Mouse (Mus musculus) c-Kit-positive CD71-negative TER-119-negative erythroid progenitor cells, embryonic 14.5 days (primary cell): ENCODE data around the gene Trub1.

Experiments
- DNase-seq: peaks from one replicate; pipeline ENCODE4 v3.0.0-alpha.2; 2013; ENCODE audit warnings: low read depth

Gene Trub1

DNA sequence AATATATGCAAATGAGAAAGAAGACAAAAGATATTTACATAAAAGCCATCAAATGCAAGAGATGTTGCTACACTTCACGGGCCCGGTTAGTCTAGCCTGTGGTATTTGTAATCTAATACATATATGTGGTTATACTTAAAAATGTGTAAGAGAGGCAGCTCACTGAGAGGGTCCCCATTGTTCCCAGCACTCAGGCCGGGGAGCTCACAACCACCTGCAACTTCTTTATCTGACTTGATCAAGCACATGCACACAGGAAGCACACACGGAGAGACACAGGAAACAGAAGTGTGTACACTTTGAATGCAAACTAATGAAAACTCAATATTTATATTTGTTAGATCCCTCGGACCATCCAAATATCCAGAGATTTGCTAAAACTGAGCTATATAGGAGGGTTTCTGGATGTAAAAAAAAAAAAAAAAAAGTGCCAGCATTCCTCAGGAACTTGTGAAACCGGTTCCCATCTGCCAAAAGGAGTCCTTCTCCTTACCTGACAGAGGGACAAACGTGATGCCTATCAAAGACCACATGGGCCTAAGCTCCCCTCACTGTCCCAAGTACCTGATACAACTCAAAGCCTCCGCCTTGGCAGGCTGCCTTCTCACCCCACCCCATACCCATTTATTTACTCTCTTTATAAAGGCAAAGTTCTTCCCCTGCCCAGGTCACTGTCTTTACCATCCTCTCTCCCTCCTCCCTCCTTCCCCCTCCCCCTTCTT lies 9.6 kb upstream of the Trub1 start:
- DNase-seq: no peak

GRCm38 (mm10) chr19:57445049-57445448 lies 7.7 kb upstream of the Trub1 start:
- no peak for DNase-seq

DNA sequence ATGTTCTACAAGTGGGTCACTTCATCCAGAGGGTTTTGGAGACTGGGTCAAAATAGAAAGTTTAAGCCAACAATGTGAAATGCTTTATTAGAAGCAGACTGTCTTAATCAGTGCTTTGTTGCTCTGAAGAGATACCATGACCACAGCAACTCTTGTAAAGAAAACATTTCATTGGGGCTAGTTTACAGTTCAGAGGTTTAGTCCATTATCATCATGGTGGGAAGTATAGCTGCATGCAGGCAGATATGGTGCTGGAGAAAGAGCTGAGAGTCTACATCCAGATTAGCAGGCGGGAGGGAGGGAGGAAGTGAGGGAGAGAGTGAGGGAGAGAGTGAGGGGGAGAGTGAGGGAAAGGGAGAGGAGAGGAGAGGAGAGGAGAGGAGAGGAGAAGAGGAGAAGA lies 1.9 kb upstream of the Trub1 start:
- no peak for DNase-seq

DNA sequence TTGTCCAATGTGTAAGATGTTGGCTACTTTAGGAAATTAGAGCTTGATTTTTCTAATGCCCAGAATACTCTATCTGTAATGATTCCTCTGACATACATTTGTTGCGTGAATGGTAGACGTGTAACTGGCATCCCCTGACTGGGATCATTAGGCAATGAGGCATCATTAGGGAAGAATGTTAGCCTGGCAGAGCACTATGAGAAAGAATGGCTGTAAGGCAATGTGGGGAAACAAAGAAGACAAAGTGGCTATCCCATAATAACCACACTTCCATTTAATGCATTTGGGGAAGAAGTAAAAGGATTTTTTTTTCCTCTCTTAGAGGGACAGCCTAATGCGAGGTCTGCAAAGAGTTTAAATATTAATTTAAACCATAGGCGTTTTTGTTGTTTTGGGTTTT lies 950 bp upstream of the Trub1 start:
- no peak for DNase-seq

DNA sequence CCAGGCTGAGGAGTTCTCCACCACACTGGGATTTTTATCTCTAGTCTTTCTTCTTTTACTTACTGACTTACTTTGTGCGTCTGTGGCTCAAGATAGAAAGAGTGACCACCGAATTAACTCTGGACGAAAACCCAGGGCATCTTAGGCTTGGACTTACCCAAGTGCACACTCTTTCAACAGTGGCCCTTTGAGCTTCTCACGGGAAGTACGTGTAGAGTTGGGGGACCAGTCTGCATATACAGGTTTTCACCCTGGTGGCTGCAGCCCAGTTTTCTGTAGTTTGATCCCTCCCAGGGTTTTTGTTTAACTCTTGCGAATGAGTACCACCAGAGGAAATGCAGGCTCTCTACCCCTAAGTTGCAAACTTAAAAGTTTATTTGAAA lies 497 bp downstream of the Trub1 start:
- DNase-seq: no peak

DNA sequence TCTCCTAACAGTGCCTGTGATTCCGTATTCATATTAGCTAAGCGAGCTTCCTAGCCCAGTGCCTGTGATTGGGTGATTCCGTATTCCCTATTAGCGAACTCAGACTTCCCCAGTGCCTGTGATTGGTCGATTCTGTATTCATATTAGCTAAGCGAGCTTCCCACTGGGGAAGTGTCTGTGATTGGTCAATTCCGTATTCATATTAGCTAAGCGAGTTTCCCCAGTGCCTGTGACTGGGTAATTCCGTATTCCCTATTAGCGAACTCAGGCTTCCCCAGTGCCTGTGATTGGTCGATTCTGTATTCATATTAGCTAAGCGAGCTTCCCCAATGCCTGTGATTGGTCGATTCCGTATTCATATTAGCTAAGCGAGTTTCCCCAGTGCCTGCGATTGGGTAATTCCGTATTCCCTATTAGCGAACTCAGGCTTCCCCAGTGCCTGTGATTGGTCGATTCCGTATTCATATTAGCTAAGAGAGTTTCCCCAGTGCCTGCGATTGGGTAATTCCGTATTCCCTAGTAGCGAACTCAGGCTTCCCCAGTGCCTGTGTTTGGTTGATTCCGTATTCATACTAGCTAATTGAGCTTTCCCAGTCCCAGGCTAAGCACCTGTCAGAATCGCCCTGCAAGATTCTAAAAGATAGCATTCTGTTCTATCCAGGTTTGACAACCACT lies 2.7 kb downstream of the Trub1 start:
- DNase-seq: no peak

DNA sequence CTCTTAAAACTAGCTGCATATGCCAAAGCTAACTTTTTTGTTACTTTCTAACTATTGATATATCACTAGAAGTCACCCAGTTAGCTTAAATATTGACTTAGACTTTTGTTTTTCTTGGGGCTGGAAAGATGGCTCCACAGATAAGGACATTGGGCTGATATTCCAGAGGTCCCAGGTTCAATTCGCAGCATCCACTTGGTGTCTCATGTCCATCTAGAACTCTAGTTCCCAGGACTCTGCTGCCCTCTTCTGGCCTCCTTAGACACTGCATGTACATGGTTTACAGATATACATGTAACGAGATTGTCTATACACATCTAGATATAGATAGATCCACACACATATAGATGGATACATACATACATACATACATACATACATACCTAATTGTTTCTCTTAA lies 4.4 kb downstream of the Trub1 start:
- DNase-seq: peak; percentile 41

GRCm38 (mm10) chr19:57463741-57464140 lies 11.0 kb downstream of the Trub1 start:
- no peak for DNase-seq

- DNase-seq: no peak
These were observed 13.0 kb downstream of the Trub1 start for GRCm38 (mm10) chr19:57465742-57466141.

- DNase-seq: no peak
These were observed 18.3 kb downstream of the Trub1 start for GRCm38 (mm10) chr19:57471033-57471432.

- DNase-seq: no peak
These were observed 19.5 kb downstream of the Trub1 start for GRCm38 (mm10) chr19:57472169-57472568.

DNA sequence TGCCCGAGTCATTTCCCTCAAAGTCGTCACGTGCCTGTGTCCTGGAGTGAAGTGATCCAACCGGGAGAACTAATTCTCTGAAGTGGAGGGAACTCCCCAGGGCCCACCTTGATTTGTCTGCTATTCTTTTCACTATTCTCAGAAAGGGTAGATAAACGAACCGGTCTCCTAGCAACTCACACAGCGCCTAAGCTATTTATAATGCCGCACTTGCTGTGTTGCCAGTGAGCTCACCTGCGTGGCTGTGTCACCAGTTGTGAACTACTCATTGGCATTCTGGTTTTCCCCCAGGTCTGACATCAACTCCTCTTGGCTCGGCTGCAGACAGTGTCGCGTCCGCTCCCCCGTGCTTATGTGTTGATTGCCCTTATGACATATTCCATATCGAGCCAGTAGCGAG lies 20.6 kb downstream of the Trub1 start:
- no peak for DNase-seq

GRCm38 (mm10) chr19:57475298-57475697 lies 22.6 kb downstream of the Trub1 start:
- DNase-seq: no peak

GRCm38 (mm10) chr19:57477310-57477709 lies 24.6 kb downstream of the Trub1 start:
- DNase-seq: no peak

- no peak for DNase-seq
These were observed 25.3 kb downstream of the Trub1 start for GRCm38 (mm10) chr19:57478056-57478455.

GRCm38 (mm10) chr19:57479886-57480655 lies 27.4 kb downstream of the Trub1 start:
- no peak for DNase-seq

DNA sequence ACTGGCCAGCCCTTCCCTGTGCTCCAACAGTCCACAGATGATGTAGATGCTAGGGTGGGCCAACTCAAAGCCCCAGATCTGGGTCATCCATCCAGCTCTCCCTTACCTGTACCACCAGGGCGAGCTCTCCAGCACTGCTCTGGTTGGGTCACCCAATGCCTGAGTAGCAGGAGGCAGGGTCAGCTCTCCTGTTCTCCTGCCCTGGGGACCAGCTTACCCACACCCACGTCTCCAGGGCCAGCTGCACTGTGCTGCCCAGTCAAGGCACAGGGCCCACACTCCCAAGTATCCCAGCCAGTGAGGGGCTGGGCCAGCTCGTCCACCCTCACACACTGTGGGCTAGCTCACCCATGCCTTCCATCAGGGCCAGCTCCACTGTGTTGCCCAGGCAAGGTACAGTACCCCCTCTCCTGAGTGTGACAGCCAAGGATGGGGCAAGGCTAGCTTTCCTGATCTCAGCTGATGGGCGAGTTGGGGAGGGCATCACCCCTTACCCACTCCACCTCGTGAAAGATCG lies 29.1 kb downstream of the Trub1 start:
- DNase-seq: no peak

DNA sequence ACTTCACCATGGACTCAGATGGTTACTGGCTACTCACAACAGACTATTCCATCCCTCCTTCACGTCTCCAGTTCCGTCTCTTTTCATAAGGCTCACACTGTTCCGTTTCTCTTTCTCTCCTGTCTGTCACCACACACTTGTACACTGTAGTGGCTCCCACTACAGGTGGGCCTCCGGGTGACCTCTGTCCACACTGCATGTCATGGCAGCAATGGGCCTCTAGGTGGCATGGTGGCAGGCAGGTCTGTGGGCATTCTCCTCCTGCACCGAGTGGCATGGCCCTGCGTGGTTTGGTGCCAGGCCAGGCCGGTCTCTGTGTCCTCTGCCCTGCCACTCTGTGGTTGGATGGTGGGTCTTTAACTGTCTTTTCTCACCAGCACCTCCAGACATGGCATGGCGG lies 30.1 kb downstream of the Trub1 start:
- peak; percentile 23 for DNase-seq

- no peak for DNase-seq
These were observed 34.4 kb downstream of the Trub1 start for GRCm38 (mm10) chr19:57487051-57487658.

GRCm38 (mm10) chr19:57489527-57489926 lies 36.8 kb downstream of the Trub1 start:
- no peak for DNase-seq

DNA sequence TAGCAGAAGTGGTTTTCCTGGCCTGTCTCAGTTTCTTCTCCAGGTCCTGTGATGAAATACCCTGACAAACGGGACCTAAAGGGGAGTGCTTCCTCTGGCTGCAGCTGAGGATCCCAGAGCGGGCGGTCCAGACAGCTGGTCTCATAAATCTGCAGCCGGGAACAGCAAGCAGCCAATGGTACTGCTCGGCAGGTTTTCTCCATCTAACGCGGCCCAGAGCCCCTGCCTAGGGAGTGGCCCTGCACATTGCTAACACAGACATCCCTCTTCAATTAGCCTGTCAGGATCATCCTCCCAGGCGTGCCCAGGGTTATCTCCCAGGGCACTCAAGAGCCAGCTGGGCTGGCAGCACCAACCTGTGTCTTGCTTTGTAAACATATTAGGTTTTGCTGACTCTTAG lies 38.3 kb downstream of the Trub1 start:
- DNase-seq: no peak

- no peak for DNase-seq
These were observed 41.3 kb downstream of the Trub1 start for GRCm38 (mm10) chr19:57494020-57494419.
